Mouse (Mus musculus): ENCODE measurements around the gene Cntnap2. TPM values are rescaled to one million over a fixed set of nuclear protein-coding genes. Genes with fewer than 3 reads are reported as not detected.

Cntnap2 gene
- polyA plus RNA-seq, 1 experiment from 2014 or later, result 3.8 TPM

GRCm38 (mm10) chr6:47287722-47288121, 2228.6 kb downstream of the Cntnap2 start:
- Histone ChIP-seq H3K4me1 (ENCODE audit: control insufficient read depth, insufficient read depth, low read length) (no peaks in the 10 kb centered on the region), H3K27me3 (ENCODE audit: control insufficient read depth, insufficient read depth, low read length) (no peaks in the 10 kb centered on the region), H3K36me3 (ENCODE audit: control insufficient read depth, insufficient read depth, low read length) (no peaks in the 10 kb centered on the region), H3K4me2 (replicated peaks; ENCODE audit: low read depth, low read length) (no peak overlapping the region), H3K9me3 (ENCODE audit: control insufficient read depth, low read depth, low read length) (no peaks in the 10 kb centered on the region), H3K9ac (replicated peaks; ENCODE audit: low read depth, low read length) (no peak overlapping the region), H3K27ac (ENCODE audit: low read length) (no peak overlapping the region), H3K4me3 (ENCODE audit: low read depth, low read length) (no peak overlapping the region)
- ATAC-seq (ENCODE audit: insufficient number of reproducible peaks, insufficient read depth, low FRiP score, low read depth), result no peak
- 89% methylated on average over 1 of the region's 1 CpGs for WGBS

GRCm38 (mm10) chr6:47291973-47292372, 2232.8 kb downstream of the Cntnap2 start:
- ATAC-seq (ENCODE audit: insufficient number of reproducible peaks, insufficient read depth, low FRiP score, low read depth), result no peak

GRCm38 (mm10) chr6:47292437-47292836, 2233.3 kb downstream of the Cntnap2 start:
- WGBS, result 62% methylated on average over 3 of the region's 3 CpGs
- no peaks in the 10 kb centered on the region for H3K9me3 ChIP-seq (ENCODE audit: control insufficient read depth, low read depth, low read length)
- ATAC-seq (ENCODE audit: insufficient number of reproducible peaks, insufficient read depth, low FRiP score, low read depth), result no peak
- no peaks in the 10 kb centered on the region for H3K36me3 ChIP-seq (ENCODE audit: control insufficient read depth, insufficient read depth, low read length)
- H3K4me3 ChIP-seq (ENCODE audit: low read depth, low read length), result no peak overlapping the region
- H3K27me3 ChIP-seq (ENCODE audit: control insufficient read depth, insufficient read depth, low read length), result no peaks in the 10 kb centered on the region
- no peak overlapping the region for H3K27ac ChIP-seq (ENCODE audit: low read length)
- no peaks in the 10 kb centered on the region for H3K4me1 ChIP-seq (ENCODE audit: control insufficient read depth, insufficient read depth, low read length)
- no peak overlapping the region for H3K9ac ChIP-seq (replicated peaks; ENCODE audit: low read depth, low read length)
- H3K4me2 ChIP-seq (replicated peaks; ENCODE audit: low read depth, low read length), result no peak overlapping the region

More at GRCm38 (mm10) chr6:47291973-47292372, 2232.8 kb downstream of the Cntnap2 start:
- H3K4me3 ChIP-seq (ENCODE audit: low read depth, low read length), result no peak overlapping the region
- no peak overlapping the region for H3K27ac ChIP-seq (ENCODE audit: low read length)
- no peaks in the 10 kb centered on the region for H3K27me3 ChIP-seq (ENCODE audit: control insufficient read depth, insufficient read depth, low read length)
- no peaks in the 10 kb centered on the region for H3K36me3 ChIP-seq (ENCODE audit: control insufficient read depth, insufficient read depth, low read length)
- H3K4me1 ChIP-seq (ENCODE audit: control insufficient read depth, insufficient read depth, low read length), result no peaks in the 10 kb centered on the region
- no peaks in the 10 kb centered on the region for H3K9me3 ChIP-seq (ENCODE audit: control insufficient read depth, low read depth, low read length)
- no peak overlapping the region for H3K4me2 ChIP-seq (replicated peaks; ENCODE audit: low read depth, low read length)
- no peak overlapping the region for H3K9ac ChIP-seq (replicated peaks; ENCODE audit: low read depth, low read length)

- no peaks in the 10 kb centered on the region for H3K27me3 ChIP-seq (ENCODE audit: control insufficient read depth, insufficient read depth, low read length)
- H3K36me3 ChIP-seq (ENCODE audit: control insufficient read depth, insufficient read depth, low read length), result no peaks in the 10 kb centered on the region
- ATAC-seq (ENCODE audit: insufficient number of reproducible peaks, insufficient read depth, low FRiP score, low read depth), result no peak
- 47% methylated on average over 1 of the region's 1 CpGs for WGBS
- H3K4me1 ChIP-seq (ENCODE audit: control insufficient read depth, insufficient read depth, low read length), result no peaks in the 10 kb centered on the region
- no peak overlapping the region for H3K4me2 ChIP-seq (replicated peaks; ENCODE audit: low read depth, low read length)
- no peak overlapping the region for H3K27ac ChIP-seq (ENCODE audit: low read length)
- H3K4me3 ChIP-seq (ENCODE audit: low read depth, low read length), result no peak overlapping the region
- no peak overlapping the region for H3K9ac ChIP-seq (replicated peaks; ENCODE audit: low read depth, low read length)
- no peaks in the 10 kb centered on the region for H3K9me3 ChIP-seq (ENCODE audit: control insufficient read depth, low read depth, low read length)
These were observed 2235.3 kb downstream of the Cntnap2 start for GRCm38 (mm10) chr6:47294433-47294832.

GRCm38 (mm10) chr6:47304848-47305490, 2245.8 kb downstream of the Cntnap2 start:
- no peak overlapping the region for H3K9ac ChIP-seq (replicated peaks; ENCODE audit: low read depth, low read length)
- H3K9me3 ChIP-seq (ENCODE audit: control insufficient read depth, low read depth, low read length), result no peaks in the 10 kb centered on the region
- no peaks in the 10 kb centered on the region for H3K4me1 ChIP-seq (ENCODE audit: control insufficient read depth, insufficient read depth, low read length)
- no peaks in the 10 kb centered on the region for H3K27me3 ChIP-seq (ENCODE audit: control insufficient read depth, insufficient read depth, low read length)
- no peaks in the 10 kb centered on the region for H3K36me3 ChIP-seq (ENCODE audit: control insufficient read depth, insufficient read depth, low read length)
- 43% methylated on average over 11 of the region's 11 CpGs for WGBS
- no peak overlapping the region for H3K4me2 ChIP-seq (replicated peaks; ENCODE audit: low read depth, low read length)
- H3K4me3 ChIP-seq (ENCODE audit: low read depth, low read length), result no peak overlapping the region
- ATAC-seq (ENCODE audit: insufficient number of reproducible peaks, insufficient read depth, low FRiP score, low read depth), result no peak
- H3K27ac ChIP-seq (ENCODE audit: low read length), result no peak overlapping the region

GRCm38 (mm10) chr6:47306065-47306798, 2247.1 kb downstream of the Cntnap2 start:
- Histone ChIP-seq H3K9ac (replicated peaks; ENCODE audit: low read depth, low read length) (no peak overlapping the region), H3K36me3 (ENCODE audit: control insufficient read depth, insufficient read depth, low read length) (no peaks in the 10 kb centered on the region), H3K4me3 (ENCODE audit: low read depth, low read length) (no peak overlapping the region), H3K27me3 (ENCODE audit: control insufficient read depth, insufficient read depth, low read length) (no peaks in the 10 kb centered on the region), H3K27ac (ENCODE audit: low read length) (no peak overlapping the region), H3K4me2 (replicated peaks; ENCODE audit: low read depth, low read length) (no peak overlapping the region), H3K4me1 (ENCODE audit: control insufficient read depth, insufficient read depth, low read length) (no peaks in the 10 kb centered on the region), H3K9me3 (ENCODE audit: control insufficient read depth, low read depth, low read length) (no peaks in the 10 kb centered on the region)
- 63% methylated on average over 8 of the region's 8 CpGs for WGBS
- ATAC-seq (ENCODE audit: insufficient number of reproducible peaks, insufficient read depth, low FRiP score, low read depth), result no peak

- no peak overlapping the region for H3K4me3 ChIP-seq (ENCODE audit: low read depth, low read length)
- ATAC-seq (ENCODE audit: insufficient number of reproducible peaks, insufficient read depth, low FRiP score, low read depth), result no peak
- H3K36me3 ChIP-seq (ENCODE audit: control insufficient read depth, insufficient read depth, low read length), result no peaks in the 10 kb centered on the region
- H3K27ac ChIP-seq (ENCODE audit: low read length), result no peak overlapping the region
- H3K4me2 ChIP-seq (replicated peaks; ENCODE audit: low read depth, low read length), result no peak overlapping the region
- no peaks in the 10 kb centered on the region for H3K4me1 ChIP-seq (ENCODE audit: control insufficient read depth, insufficient read depth, low read length)
- H3K27me3 ChIP-seq (ENCODE audit: control insufficient read depth, insufficient read depth, low read length), result no peaks in the 10 kb centered on the region
- H3K9ac ChIP-seq (replicated peaks; ENCODE audit: low read depth, low read length), result no peak overlapping the region
- H3K9me3 ChIP-seq (ENCODE audit: control insufficient read depth, low read depth, low read length), result no peaks in the 10 kb centered on the region
- WGBS, result 79% methylated on average over 12 of the region's 12 CpGs
These were observed 2247.8 kb downstream of the Cntnap2 start for GRCm38 (mm10) chr6:47306954-47307353.

- H3K27me3 ChIP-seq (ENCODE audit: control insufficient read depth, insufficient read depth, low read length), result no peaks in the 10 kb centered on the region
- 0 out of 2 replicates have a peak, but pooled peaks cover 2% of the 10 kb centered on the region for H3K4me1 ChIP-seq (ENCODE audit: control insufficient read depth, insufficient read depth, low read length)
- no peak overlapping the region for H3K9ac ChIP-seq (replicated peaks; ENCODE audit: low read depth, low read length)
- H3K4me3 ChIP-seq (ENCODE audit: low read depth, low read length), result peak overlapping the region; percentile 2; the same call in 1 of the 2 replicates
- ATAC-seq (ENCODE audit: insufficient number of reproducible peaks, insufficient read depth, low FRiP score, low read depth), result no peak
- H3K27ac ChIP-seq (ENCODE audit: low read length), result no peak overlapping the region
- WGBS, result 57% methylated on average over 15 of the region's 15 CpGs
- no peaks in the 10 kb centered on the region for H3K9me3 ChIP-seq (ENCODE audit: control insufficient read depth, low read depth, low read length)
- peak overlapping the region; percentile 37 for H3K4me2 ChIP-seq (replicated peaks; ENCODE audit: low read depth, low read length)
- no peaks in the 10 kb centered on the region for H3K36me3 ChIP-seq (ENCODE audit: control insufficient read depth, insufficient read depth, low read length)
These were observed 2255.6 kb downstream of the Cntnap2 start for GRCm38 (mm10) chr6:47314507-47315334.
